In genomic region chr6:144312282-144312780, GRCm38 (mm10) we compare ENCODE assay signal across 16 mouse cellular contexts.
DNase-seq lines count a peak whose midpoint lies in the region; ATAC-seq and TF ChIP-seq lines count a peak whose summit lies in the region.
"Had no signal": no experiment of that assay in that cellular context is flagged by ENCODE, and none has a peak within 500 bp of the region (broad histone marks: within the 10 kb centered on the region; RNA-seq: fewer than 3 reads in every experiment).

No protein-coding gene starts in this region.

- 0 out of 2 replicates have a peak overlapping the region, but pooled peaks have one; percentile 4 for H3K27ac ChIP-seq in midbrain, embryonic 12.5 days (replicated peaks)
- H3K27ac ChIP-seq in midbrain, embryonic 15.5 days, result no peak overlapping the region; the same call in 1 of the 2 replicates
- peak overlapping the region; percentile 25; the same call in 1 of the 2 replicates for H3K27ac ChIP-seq in liver, embryonic 11.5 days (ENCODE audit: low read depth, low read length)
- peak overlapping the region; percentile 32; the same call in 1 of the 2 replicates for H3K27ac ChIP-seq in midbrain, postnatal 0 days (ENCODE audit: low read depth, low read length)
- H3K27ac ChIP-seq in kidney, embryonic 16.5 days (ENCODE audit: low read length), result no peak overlapping the region

- no peaks in the 10 kb centered on the region for H3K9me3 ChIP-seq in midbrain, embryonic 12.5 days
- H3K9me3 ChIP-seq in midbrain, embryonic 15.5 days, result no peaks in the 10 kb centered on the region
- no peaks in the 10 kb centered on the region for H3K9me3 ChIP-seq in liver, embryonic 11.5 days (ENCODE audit: control insufficient read depth, low read length)
- H3K9me3 ChIP-seq in midbrain, postnatal 0 days (ENCODE audit: low read length), result no peaks in the 10 kb centered on the region
- H3K9me3 ChIP-seq in kidney, embryonic 16.5 days (ENCODE audit: low read length), result no peaks in the 10 kb centered on the region

- H3K4me3 ChIP-seq in midbrain, embryonic 12.5 days, result no peak overlapping the region
- no peak overlapping the region for H3K4me3 ChIP-seq in midbrain, embryonic 15.5 days
- H3K4me3 ChIP-seq in liver, embryonic 11.5 days (ENCODE audit: low read depth, low read length), result no peak overlapping the region
- H3K4me3 ChIP-seq in midbrain, postnatal 0 days (ENCODE audit: low read depth, low read length), result no peak overlapping the region
- no peak overlapping the region for H3K4me3 ChIP-seq in kidney, embryonic 16.5 days (ENCODE audit: low read length)

- no peak overlapping the region for H3K4me2 ChIP-seq in midbrain, embryonic 12.5 days (replicated peaks)
- H3K4me2 ChIP-seq in midbrain, embryonic 15.5 days, result no peak overlapping the region
- no peak overlapping the region for H3K4me2 ChIP-seq in liver, embryonic 11.5 days
- no peak overlapping the region for H3K4me2 ChIP-seq in midbrain, postnatal 0 days (ENCODE audit: low read depth, low read length, poor library complexity, severe bottlenecking)
- no peak overlapping the region for H3K4me2 ChIP-seq in kidney, embryonic 16.5 days (replicated peaks; ENCODE audit: low read depth, low read length)
- H3K4me2 ChIP-seq: heart, embryonic 11.5 days; lung, embryonic 14.5 days had no signal

- peak; percentile 16 for DNase-seq in embryo, embryonic 11 days
- DNase-seq in embryo, embryonic 10 days (ENCODE audit: low spot score), result no peak
- no peak for DNase-seq in liver, embryonic 11.5 days (ENCODE audit: low spot score)
- DNase-seq in midbrain, postnatal 0 days (ENCODE audit: low spot score), result no peak
- DNase-seq in heart, adult 18-20 months, result no peak
- DNase-seq: cerebellum, postnatal 36 days; gastrocnemius, postnatal 36 days; kidney, postnatal 25 days; lung, embryonic 14.5 days; right cerebral cortex, postnatal 25 days; thymus, postnatal 4 days had no signal

- H3K27me3 ChIP-seq in midbrain, embryonic 12.5 days, result no peaks in the 10 kb centered on the region
- no peaks in the 10 kb centered on the region for H3K27me3 ChIP-seq in midbrain, embryonic 15.5 days (replicated peaks)
- no peaks in the 10 kb centered on the region for H3K27me3 ChIP-seq in liver, embryonic 11.5 days (replicated peaks; ENCODE audit: control insufficient read depth, insufficient read depth, low read length)
- no peaks in the 10 kb centered on the region for H3K27me3 ChIP-seq in midbrain, postnatal 0 days (ENCODE audit: insufficient read depth, low read length)
- no peaks in the 10 kb centered on the region for H3K27me3 ChIP-seq in kidney, embryonic 16.5 days (ENCODE audit: insufficient read depth, low read length)
- H3K27me3 ChIP-seq: CH12.LX had no signal

- H3K36me3 ChIP-seq in midbrain, embryonic 12.5 days, result no peaks in the 10 kb centered on the region
- no peaks in the 10 kb centered on the region for H3K36me3 ChIP-seq in midbrain, embryonic 15.5 days (replicated peaks)
- H3K36me3 ChIP-seq in liver, embryonic 11.5 days (ENCODE audit: control insufficient read depth, insufficient read depth, low read length), result no peaks in the 10 kb centered on the region
- H3K36me3 ChIP-seq in midbrain, postnatal 0 days (ENCODE audit: insufficient read depth, low read length), result no peaks in the 10 kb centered on the region
- H3K36me3 ChIP-seq in kidney, embryonic 16.5 days (ENCODE audit: insufficient read depth, low read length), result no peaks in the 10 kb centered on the region

- WGBS in midbrain, embryonic 12.5 days, result 70% methylated on average over 7 of the region's 7 CpGs
- WGBS in midbrain, embryonic 15.5 days, result 39% methylated on average over 7 of the region's 7 CpGs
- 74% methylated on average over 7 of the region's 7 CpGs for WGBS in liver, embryonic 11.5 days
- 39% methylated on average over 7 of the region's 7 CpGs for WGBS in midbrain, postnatal 0 days
- 57% methylated on average over 7 of the region's 7 CpGs for WGBS in kidney, embryonic 16.5 days

- H3K4me1 ChIP-seq in midbrain, embryonic 12.5 days, result peaks cover 15% of the 10 kb centered on the region
- H3K4me1 ChIP-seq in midbrain, embryonic 15.5 days, result peaks cover 11% of the 10 kb centered on the region
- no peaks in the 10 kb centered on the region for H3K4me1 ChIP-seq in liver, embryonic 11.5 days (replicated peaks; ENCODE audit: control insufficient read depth, insufficient read depth, low read length)
- 0 out of 2 replicates have a peak, but pooled peaks cover 3% of the 10 kb centered on the region for H3K4me1 ChIP-seq in midbrain, postnatal 0 days (ENCODE audit: insufficient read depth, low read length)
- H3K4me1 ChIP-seq in kidney, embryonic 16.5 days (ENCODE audit: insufficient read depth, low read length), result 0 out of 2 replicates have a peak, but pooled peaks cover 3% of the 10 kb centered on the region

- H3K9ac ChIP-seq in midbrain, embryonic 12.5 days (replicated peaks), result no peak overlapping the region
- no peak overlapping the region for H3K9ac ChIP-seq in midbrain, embryonic 15.5 days
- no peak overlapping the region for H3K9ac ChIP-seq in liver, embryonic 11.5 days (ENCODE audit: low read depth, low read length)
- H3K9ac ChIP-seq in midbrain, postnatal 0 days (replicated peaks; ENCODE audit: low read length, poor library complexity, severe bottlenecking), result no peak overlapping the region
- H3K9ac ChIP-seq in kidney, embryonic 16.5 days (replicated peaks; ENCODE audit: low read length), result no peak overlapping the region
- H3K9ac ChIP-seq: lung, embryonic 14.5 days had no signal

- no peak for TF ChIP-seq CTCF in midbrain, postnatal 0 days (IDR thresholded peaks at IDR 0.05)

- no peak for ATAC-seq in midbrain, embryonic 12.5 days (ENCODE audit: low FRiP score, low read depth)
- ATAC-seq in midbrain, embryonic 15.5 days (replicated peaks), result no peak
- ATAC-seq in liver, embryonic 11.5 days (replicated peaks; ENCODE audit: low FRiP score), result no peak
- ATAC-seq in midbrain, postnatal 0 days (ENCODE audit: low FRiP score), result no peak
- no peak for ATAC-seq in kidney, embryonic 16.5 days (ENCODE audit: low FRiP score, low TSS enrichment)

Comparison
In these comparisons a context has a peak if more than half of its experiments do, and no peak if none do; other contexts are left out.
1. H3K27ac ChIP-seq: peak in midbrain, embryonic 12.5 days (single experiment), liver, embryonic 11.5 days (single experiment) and midbrain, postnatal 0 days (single experiment); none in midbrain, embryonic 15.5 days (single experiment) and kidney, embryonic 16.5 days (single experiment).